Mouse (Mus musculus) lung, adult 2 months (tissue): ENCODE results near the gene Anks1b.

Experiments
- CTCF ChIP-seq: fragments of 200-500 bp; IDR thresholded peaks from 2 replicates; pipeline ENCODE4 v1.5.1; 2011; ENCODE audit warnings: mild to moderate bottlenecking, low read length, control low read depth; ENCODE audit not compliant: insufficient read depth
- POLR2A ChIP-seq: fragments of 200-500 bp; IDR thresholded peaks from 2 replicates; pipeline ENCODE4 v1.6.1; 2011; ENCODE audit warnings: low read depth, mild to moderate bottlenecking, control low read depth, low read length, borderline replicate concordance; ENCODE audit errors: extremely low read depth

DNA sequence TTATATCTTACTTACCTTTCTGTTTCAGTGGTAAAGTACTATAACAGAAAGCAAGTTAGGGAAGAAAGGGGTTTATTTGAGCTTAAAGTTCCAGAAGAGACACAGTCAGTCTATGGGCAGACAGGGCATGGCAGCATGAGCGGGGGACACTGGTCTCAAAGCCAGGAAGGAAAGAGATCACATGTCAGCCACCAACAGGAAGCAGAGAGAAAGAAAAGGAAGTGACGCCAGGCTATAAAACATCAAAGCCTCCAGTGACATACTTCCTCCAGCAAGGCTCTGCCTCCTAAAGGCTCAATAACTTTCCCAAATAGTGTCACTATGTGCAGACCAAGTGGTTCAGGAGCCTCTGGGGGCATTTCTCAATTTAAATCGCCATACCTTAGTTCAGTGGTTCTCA is 4.5 kb upstream of the Anks1b start:
- TF ChIP-seq CTCF (no peak), POLR2A (no peak)
